Mouse (Mus musculus): Measurements from ENCODE around the gene Zmynd10.

GRCm38 (mm10) chr9:107570016-107570415, 22.9 kb downstream of the Zmynd10 start:
- TF ChIP-seq CTCF (conservative IDR thresholded peaks at IDR 0.05; ENCODE audit: low read length) (no peak), NANOG (IDR thresholded peaks at IDR 0.05; ENCODE audit: borderline replicate concordance, low read length) (no peak), POU5F1 (IDR thresholded peaks at IDR 0.05; ENCODE audit: borderline replicate concordance, low read length) (no peak)

Data from E14TG2a.4 (cell line).